Mouse (Mus musculus) lung, postnatal 10 days (tissue): Measurements from ENCODE around the gene Tmbim6.
"Not testable (repeated sequence)": the region's sequence is repeated elsewhere in the genome, so short reads cannot be mapped to it uniquely, and the experiment has no call there.

Experiments
- DNase-seq: peaks from one replicate; pipeline ENCODE4 v3.0.0; 2021

The Tmbim6 gene

GRCm38 (mm10) chr15:99420521-99421014, 27.9 kb downstream of the Tmbim6 start:
- DNase-seq: peak; percentile 91

GRCm38 (mm10) chr15:99421152-99421551, 28.5 kb downstream of the Tmbim6 start:
- peak; percentile 68 for DNase-seq

GRCm38 (mm10) chr15:99421676-99422075, 29.0 kb downstream of the Tmbim6 start:
- DNase-seq: no peak

GRCm38 (mm10) chr15:99422551-99422950, 29.9 kb downstream of the Tmbim6 start:
- DNase-seq: no peak

GRCm38 (mm10) chr15:99423131-99423530, 30.4 kb downstream of the Tmbim6 start:
- DNase-seq: no peak

GRCm38 (mm10) chr15:99423884-99424283, 31.2 kb downstream of the Tmbim6 start:
- no peak for DNase-seq

GRCm38 (mm10) chr15:99430394-99430793, 37.7 kb downstream of the Tmbim6 start:
- DNase-seq: peak; percentile 46

GRCm38 (mm10) chr15:99431063-99431462, 38.4 kb downstream of the Tmbim6 start:
- DNase-seq: peak; percentile 53

GRCm38 (mm10) chr15:99431504-99431903, 38.8 kb downstream of the Tmbim6 start:
- no peak for DNase-seq

GRCm38 (mm10) chr15:99431967-99432366, 39.3 kb downstream of the Tmbim6 start:
- no peak for DNase-seq

- DNase-seq: no peak
Measured at GRCm38 (mm10) chr15:99433081-99433718, 40.5 kb downstream of the Tmbim6 start.

GRCm38 (mm10) chr15:99433913-99434312, 41.2 kb downstream of the Tmbim6 start:
- no peak for DNase-seq

GRCm38 (mm10) chr15:99438966-99439698, 46.5 kb downstream of the Tmbim6 start:
- DNase-seq: no peak

- peak; percentile 87 for DNase-seq
Measured at GRCm38 (mm10) chr15:99440112-99440815, 47.6 kb downstream of the Tmbim6 start.

GRCm38 (mm10) chr15:99440816-99441457, 48.3 kb downstream of the Tmbim6 start:
- DNase-seq: peak; percentile 51

- DNase-seq: no peak
Measured at GRCm38 (mm10) chr15:99442358-99442757, 49.7 kb downstream of the Tmbim6 start.

GRCm38 (mm10) chr15:99445567-99445966, 52.9 kb downstream of the Tmbim6 start:
- DNase-seq: no peak

- not testable (repeated sequence) for DNase-seq
Measured at GRCm38 (mm10) chr15:99446136-99446535, 53.5 kb downstream of the Tmbim6 start.

- peak; percentile 80 for DNase-seq
Measured at GRCm38 (mm10) chr15:99449131-99449750, 56.6 kb downstream of the Tmbim6 start.

GRCm38 (mm10) chr15:99449751-99450280, 57.1 kb downstream of the Tmbim6 start:
- no peak for DNase-seq

- DNase-seq: peak; percentile 46
Measured at GRCm38 (mm10) chr15:99453153-99453900, 60.6 kb downstream of the Tmbim6 start.
